15 mouse cellular contexts compared by ENCODE assay signal in genomic region chr2:52964386-52964928, GRCm38 (mm10).
"Had no signal": no experiment of that assay in that cellular context is flagged by ENCODE, and none has a peak within 500 bp of the region (broad histone marks: within the 10 kb centered on the region; RNA-seq: fewer than 3 reads in every experiment).

No protein-coding gene starts in this region.

- H3K9ac ChIP-seq: liver, embryonic 15.5 days; neural tube, embryonic 13.5 days had no signal

- H3K4me3 ChIP-seq: liver, embryonic 15.5 days; neural tube, embryonic 13.5 days had no signal

- H3K27me3 ChIP-seq: liver, embryonic 15.5 days; neural tube, embryonic 13.5 days had no signal

- H3K4me1 ChIP-seq: liver, embryonic 15.5 days had no signal

- DNase-seq: kidney, adult 11 months; kidney, adult 9 months; kidney, postnatal 36 days; lung, adult 2 months; lung, postnatal 36 days; midbrain, embryonic 14.5 days; right cerebral cortex, adult 18-20 months; right cerebral cortex, postnatal 25 days; thymus, adult 18-20 months; thymus, postnatal 14 days had no signal

- H3K4me2 ChIP-seq: liver, embryonic 11.5 days; liver, embryonic 15.5 days; neural tube, embryonic 13.5 days had no signal

- H3K27ac ChIP-seq: kidney, postnatal 0 days; liver, embryonic 15.5 days had no signal

- H3K9me3 ChIP-seq: liver, embryonic 15.5 days; neural tube, embryonic 13.5 days had no signal

- H3K36me3 ChIP-seq: liver, embryonic 15.5 days; neural tube, embryonic 13.5 days had no signal

- ATAC-seq: lung, postnatal 0 days had no signal
